Mouse (Mus musculus) intestine, embryonic 14.5 days (tissue): ENCODE results near the gene Pwwp2b. TPM values are rescaled to one million over a fixed set of nuclear protein-coding genes. Genes with fewer than 3 reads are reported as not detected.
A peak's percentile ranks its signal among the peaks of the same experiment; 100 is the strongest.

ENCODE experiments used
- ATAC-seq: fragments of 200-750 bp; cut with Nextera tagmentation; replicated peaks from 2 replicates; pipeline ENCODE4 v1.8.0; 2017; ENCODE audit warnings: low read depth, moderate number of reproducible peaks, moderate TSS enrichment, moderate library complexity; ENCODE audit not compliant: low FRiP score, low TSS enrichment
- DNase-seq: peaks from one replicate; pipeline ENCODE4 v3.0.0-alpha.2; 2018; ENCODE audit warnings: low spot score
- H3K27ac ChIP-seq: fragments of 300-500 bp; sonication (generic); 2 replicates; pipeline ENCODE4 v1.5.1; 2014; ENCODE audit warnings: low read depth, mild to moderate bottlenecking, control low read depth
- H3K27me3 ChIP-seq: fragments of 300-500 bp; sonication (generic); replicated peaks from 2 replicates; pipeline ENCODE4 v1.6.1; 2014; ENCODE audit warnings: low read length, control low read depth; ENCODE audit not compliant: control insufficient read depth, insufficient read depth
- H3K36me3 ChIP-seq: fragments of 300-500 bp; sonication (generic); 2 replicates; pipeline ENCODE4 v1.6.1; 2014; ENCODE audit warnings: low read length, control low read depth; ENCODE audit not compliant: control insufficient read depth, insufficient read depth
- H3K4me1 ChIP-seq: fragments of 300-500 bp; sonication (generic); replicated peaks from 2 replicates; pipeline ENCODE4 v1.6.1; 2014; ENCODE audit warnings: low read length, control low read depth, mixed read lengths; ENCODE audit not compliant: control insufficient read depth, insufficient read depth
- H3K4me2 ChIP-seq: fragments of 300-500 bp; sonication (generic); 2 replicates; pipeline ENCODE4 v1.6.1; 2014; ENCODE audit warnings: low read length
- H3K4me3 ChIP-seq: fragments of 300-500 bp; sonication (generic); 2 replicates; pipeline ENCODE4 v1.5.1; 2014; ENCODE audit warnings: low read depth, low read length, control low read depth, mixed read lengths
- H3K9ac ChIP-seq: fragments of 300-500 bp; sonication (generic); 2 replicates; pipeline ENCODE4 v1.6.1; 2014; ENCODE audit warnings: mild to moderate bottlenecking, low read length
- H3K9me3 ChIP-seq: fragments of 300-500 bp; sonication (generic); 2 replicates; pipeline ENCODE4 v1.6.1; 2016; ENCODE audit warnings: low read length, control low read depth; ENCODE audit not compliant: control insufficient read depth
- WGBS: fragments of 180-500 bp; shearing (Covaris S2); extraction: QIAGEN DNeasy Blood & Tissue Kit; methylation state at CpG from one replicate; pipeline ENCODE4 v1.1.7; 2014; 5-methylcytosine and 5-hydroxymethylcytosine counted together
- polyA plus RNA-seq: library from polyadenylated mRNA; unstranded; fragments of >200 nt; fragmentation: Nextera tagmentation; extraction: Ambion mirVana; gene quantifications from 2 replicates; pipeline ENCODE4 v1.2.1, GENCODE M21; 2014

The Pwwp2b gene
- polyA plus RNA-seq: 15.9 and 17.3 TPM in 2 replicates

DNA sequence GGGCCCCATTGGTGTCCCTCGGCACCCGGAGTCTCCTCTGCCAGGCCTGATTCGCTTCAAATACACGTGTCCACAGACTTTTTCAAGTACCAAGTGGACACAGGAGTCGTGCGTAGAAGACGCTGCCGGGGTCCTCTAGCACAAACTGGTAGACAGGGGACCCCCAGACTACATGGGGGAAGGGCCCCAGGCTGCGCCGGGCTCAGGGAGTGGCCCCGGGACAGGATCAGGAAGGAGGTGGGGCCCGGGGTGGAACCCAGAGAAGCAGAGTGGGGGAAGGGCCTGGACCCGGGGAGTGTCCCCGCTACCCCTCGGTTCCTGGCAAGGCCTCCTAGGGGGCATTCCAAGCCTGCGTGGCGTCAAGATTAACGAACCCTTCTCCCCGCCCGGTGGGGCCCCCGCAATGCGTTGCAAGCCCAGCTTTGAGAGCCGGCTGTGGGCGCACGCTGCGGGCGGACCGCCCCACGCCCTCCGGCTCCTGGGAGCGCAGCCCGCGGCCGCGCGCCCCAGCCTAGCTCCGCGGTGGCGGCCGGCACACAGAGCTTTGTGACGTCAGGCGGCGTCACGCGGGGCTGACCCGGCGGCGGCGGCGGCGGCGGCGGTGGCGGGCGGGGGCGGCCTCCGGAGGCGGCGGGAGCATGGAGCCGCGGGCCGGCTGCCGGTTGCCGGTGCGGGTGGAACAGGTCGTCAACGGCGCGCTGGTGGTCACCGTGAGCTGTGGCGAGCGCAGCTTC, at the start of gene Pwwp2b:
TSS of gene Pwwp2b (plus strand) at position 602 of the 734 bp plus-strand sequence.
- ATAC-seq (peak; percentile 80), DNase-seq (peak; percentile 89)
- WGBS: under 1% methylated on average over 70 of the region's 72 CpGs
- Histone ChIP-seq H3K4me1 (peaks cover 60% of the 10 kb centered on the region), H3K27me3 (no peaks in the 10 kb centered on the region), H3K9me3 (no peaks in the 10 kb centered on the region), H3K27ac (peak within 1 kb of the TSS; percentile 82), H3K36me3 (no peaks in the 10 kb centered on the region), H3K9ac (peak within 1 kb of the TSS; percentile 75), H3K4me2 (peak within 1 kb of the TSS; percentile 95), H3K4me3 (peak within 1 kb of the TSS; percentile 44)

DNA sequence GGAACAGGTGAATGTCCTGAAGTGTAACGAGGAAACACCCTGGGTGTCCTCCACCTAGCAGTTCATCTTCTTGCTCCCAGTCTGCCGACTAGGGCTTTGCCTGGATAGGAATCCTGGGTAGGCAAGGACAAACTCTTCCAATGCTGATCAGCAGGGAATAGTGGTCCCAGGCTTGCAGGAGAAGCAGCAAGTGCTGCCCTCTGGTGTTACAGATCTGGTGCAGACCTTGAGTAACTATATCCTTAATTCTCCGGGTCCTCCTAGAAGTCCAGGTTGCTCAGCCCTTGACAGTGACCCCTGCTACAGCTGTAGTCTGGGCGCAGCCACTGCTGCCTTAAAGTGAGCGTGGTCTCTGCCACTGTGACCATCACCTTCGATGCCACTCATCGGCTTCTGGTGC, 48.2 kb upstream of the Pwwp2b start:
- Histone ChIP-seq H3K36me3 (no peaks in the 10 kb centered on the region), H3K4me2 (no peak overlapping the region), H3K4me1 (no peaks in the 10 kb centered on the region), H3K9ac (no peak overlapping the region), H3K27ac (no peak overlapping the region), H3K9me3 (no peaks in the 10 kb centered on the region), H3K4me3 (no peak overlapping the region), H3K27me3 (no peaks in the 10 kb centered on the region)
- DNase-seq (peak; percentile 74), ATAC-seq (peak; percentile 58; the same call in 1 of the 2 replicates)
- 34% methylated on average over 7 of the region's 7 CpGs for WGBS

DNA sequence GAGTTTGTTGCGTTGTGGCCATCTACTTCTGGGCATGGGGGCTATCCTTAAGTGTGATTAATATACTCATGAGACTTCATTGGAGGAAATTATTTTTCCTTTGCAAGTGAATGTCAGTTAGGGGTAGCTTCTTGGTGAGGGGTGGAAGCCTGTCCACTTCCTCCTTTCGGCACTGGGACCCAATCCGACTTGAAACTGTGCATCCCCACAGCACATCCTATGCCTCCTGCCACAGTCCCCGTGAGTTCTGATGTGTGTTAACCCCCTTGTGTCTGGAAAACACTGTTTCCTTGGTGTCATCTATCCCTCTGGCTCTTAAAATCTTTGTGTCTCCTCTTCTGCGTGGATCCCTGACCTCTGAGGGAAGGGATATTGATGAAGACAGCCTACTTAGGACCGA, 47.1 kb upstream of the Pwwp2b start:
- H3K4me1 ChIP-seq: no peaks in the 10 kb centered on the region
- WGBS: 56% methylated on average over 6 of the region's 6 CpGs

DNA sequence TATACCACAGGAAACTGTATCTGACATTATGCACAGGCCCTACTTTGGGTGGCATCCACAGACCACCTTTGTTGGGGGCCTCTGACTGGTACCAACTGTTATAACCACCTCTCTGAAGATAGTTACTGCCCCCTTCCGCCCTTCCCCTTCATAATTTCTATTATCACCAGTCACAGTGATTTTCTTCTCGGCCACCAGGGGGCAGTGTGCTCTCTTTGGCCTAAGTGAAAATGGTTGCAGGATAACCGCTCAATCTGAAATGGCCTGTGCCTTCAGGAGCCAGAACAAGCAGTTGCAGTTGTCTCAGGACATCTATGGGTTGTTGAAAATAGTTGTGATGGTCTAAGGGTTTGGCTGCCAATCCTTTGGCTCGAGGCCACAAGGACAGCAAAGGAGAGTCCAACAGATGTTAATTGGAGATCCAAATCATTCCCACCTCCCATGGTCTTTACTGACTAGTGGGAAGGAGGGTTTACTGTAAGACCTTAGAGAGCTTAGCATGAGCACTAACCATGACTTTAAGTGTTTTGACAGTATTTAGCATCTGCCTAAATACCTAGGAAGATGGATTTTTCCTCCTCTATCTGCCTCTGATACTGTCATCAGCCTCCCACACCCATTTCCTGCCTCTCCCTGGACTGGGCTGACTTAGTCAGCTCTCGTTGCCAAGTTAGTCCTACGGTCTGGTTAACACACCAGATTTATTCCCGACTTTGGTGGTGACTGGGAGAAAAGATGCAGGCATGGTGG, 40.1 kb upstream of the Pwwp2b start:
- Histone ChIP-seq H3K27me3 (no peaks in the 10 kb centered on the region), H3K4me1 (peaks cover 6% of the 10 kb centered on the region), H3K9ac (no peak overlapping the region), H3K9me3 (no peaks in the 10 kb centered on the region), H3K4me3 (no peak overlapping the region), H3K36me3 (no peaks in the 10 kb centered on the region), H3K4me2 (no peak overlapping the region), H3K27ac (no peak overlapping the region)
- peak; percentile 70 for DNase-seq
- no peak for ATAC-seq
- WGBS: 21% methylated on average over 7 of the region's 7 CpGs

More for the DNA sequence above, 47.1 kb upstream of the Pwwp2b start:
- ATAC-seq (no peak), DNase-seq (peak; percentile 28)
- H3K9me3 ChIP-seq: no peaks in the 10 kb centered on the region
- H3K9ac ChIP-seq: no peak overlapping the region
- H3K27me3 ChIP-seq: no peaks in the 10 kb centered on the region
- H3K27ac ChIP-seq: no peak overlapping the region
- no peak overlapping the region for H3K4me3 ChIP-seq
- no peaks in the 10 kb centered on the region for H3K36me3 ChIP-seq
- no peak overlapping the region for H3K4me2 ChIP-seq

DNA sequence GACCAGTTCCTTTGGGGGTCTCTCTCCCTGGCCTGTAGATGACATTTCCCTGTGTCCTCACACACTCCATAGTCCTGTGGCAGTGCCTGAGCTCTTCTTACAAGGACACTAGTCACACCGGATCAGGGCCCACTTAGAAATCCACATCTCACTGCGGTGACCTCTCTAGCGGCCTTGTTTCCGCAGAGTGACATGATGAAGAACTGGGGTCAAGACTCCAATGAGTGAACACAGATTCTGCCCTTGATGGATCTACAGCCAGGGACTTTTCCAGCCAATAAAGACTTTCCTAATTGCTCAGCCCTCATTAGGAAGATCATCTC, 39.5 kb upstream of the Pwwp2b start:
- ATAC-seq (no peak), DNase-seq (peak; percentile 31)
- peaks cover 8% of the 10 kb centered on the region for H3K4me1 ChIP-seq

DNA sequence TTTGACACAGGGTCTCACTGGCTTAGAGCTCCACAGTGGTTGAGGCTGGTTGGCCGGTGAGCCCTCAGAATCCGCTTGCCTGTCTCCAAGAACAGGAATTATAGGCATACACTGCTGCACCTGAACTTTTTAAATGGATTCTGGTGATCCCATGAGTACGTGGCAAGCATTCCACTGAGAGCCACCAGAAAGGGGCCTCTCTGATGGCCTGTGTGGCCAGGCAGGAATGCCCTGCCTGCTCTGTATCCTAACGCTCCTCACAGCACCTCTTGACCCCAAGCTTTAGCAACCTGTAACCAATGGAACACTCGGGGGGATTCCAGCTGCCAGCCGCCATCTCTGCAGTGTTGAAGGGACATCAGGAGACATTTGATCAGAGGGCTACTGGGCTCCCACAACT, 36.5 kb upstream of the Pwwp2b start:
- Histone ChIP-seq H3K4me2 (no peak overlapping the region), H3K36me3 (no peaks in the 10 kb centered on the region), H3K9ac (no peak overlapping the region), H3K4me1 (peaks cover 10% of the 10 kb centered on the region), H3K4me3 (no peak overlapping the region), H3K27ac (no peak overlapping the region), H3K9me3 (no peaks in the 10 kb centered on the region), H3K27me3 (no peaks in the 10 kb centered on the region)
- DNase-seq: peak; percentile 47
- 79% methylated on average over 6 of the region's 6 CpGs for WGBS
- ATAC-seq: no peak

More for the DNA sequence above, 39.5 kb upstream of the Pwwp2b start:
- 71% methylated on average over 4 of the region's 4 CpGs for WGBS
- Histone ChIP-seq H3K27me3 (no peaks in the 10 kb centered on the region), H3K27ac (no peak overlapping the region), H3K9me3 (no peaks in the 10 kb centered on the region), H3K4me3 (no peak overlapping the region), H3K9ac (no peak overlapping the region), H3K36me3 (no peaks in the 10 kb centered on the region), H3K4me2 (no peak overlapping the region)

DNA sequence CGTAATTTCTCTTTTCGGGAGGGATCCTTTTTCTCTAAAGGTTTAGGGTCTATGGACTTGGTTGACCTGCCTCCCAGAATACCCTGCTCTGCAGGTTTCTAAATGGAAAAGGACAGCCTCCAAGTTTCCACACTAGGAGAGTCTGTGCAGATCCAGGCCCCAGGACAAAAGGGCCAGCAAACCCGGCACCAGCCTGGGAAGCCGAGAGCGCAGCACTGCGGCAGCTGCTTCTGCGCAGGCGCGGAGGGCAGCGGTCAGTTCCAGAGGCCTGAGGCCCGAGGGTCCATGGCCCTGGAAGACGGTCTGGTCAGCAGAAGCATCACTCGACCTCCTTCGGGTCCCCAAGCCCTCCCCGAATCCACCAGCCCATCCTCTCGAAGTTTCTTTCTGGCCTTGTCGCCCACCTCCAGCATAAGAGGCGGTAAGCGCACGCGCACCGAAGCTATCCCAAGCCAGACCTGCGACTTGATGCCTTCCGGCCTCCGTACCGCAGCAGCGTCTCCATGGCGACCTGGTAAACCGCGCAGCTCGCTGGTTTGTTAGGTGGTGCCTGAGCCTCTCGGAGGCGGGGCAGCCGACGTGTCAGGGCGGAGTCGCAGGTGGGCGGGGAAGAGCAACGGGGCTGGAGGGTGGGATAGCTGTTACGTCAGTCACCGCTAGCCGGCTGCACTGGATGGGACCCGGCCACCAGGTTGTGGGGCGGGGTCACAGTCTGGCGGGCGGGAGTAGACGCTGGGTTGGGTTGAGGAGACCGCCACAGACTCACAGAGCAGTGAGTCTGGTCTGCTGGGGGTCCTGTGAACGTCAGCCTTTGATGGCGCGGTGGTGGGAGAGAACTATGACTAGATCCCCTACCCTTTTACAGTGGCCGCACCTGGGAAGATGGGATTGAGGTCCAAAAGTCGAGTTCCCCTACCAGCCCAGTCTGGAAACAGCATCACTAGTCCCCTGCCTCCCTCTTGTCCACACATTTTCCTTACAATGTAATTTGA, 35.2 kb upstream of the Pwwp2b start, which contains the start of the genes Lrrc27 and Stk32c:
TSS of gene Lrrc27 (plus strand) at position 235 of the 992 bp plus-strand sequence.
TSS of gene Stk32c (minus strand) at position 554 of the 992 bp plus-strand sequence.
- WGBS: 2% methylated on average over 53 of the region's 53 CpGs
- peak within 1 kb of the TSS; percentile 82 for H3K27ac ChIP-seq
- H3K4me2 ChIP-seq: peak within 1 kb of the TSS; percentile 71
- H3K27me3 ChIP-seq: no peaks in the 10 kb centered on the region
- peaks cover 10% of the 10 kb centered on the region for H3K4me1 ChIP-seq
- H3K36me3 ChIP-seq: no peaks in the 10 kb centered on the region
- peak within 1 kb of the TSS; percentile 76 for H3K9ac ChIP-seq
- peak; percentile 99 for ATAC-seq
- H3K9me3 ChIP-seq: no peaks in the 10 kb centered on the region
- peak; percentile 98 for DNase-seq
- peak within 1 kb of the TSS; percentile 53 for H3K4me3 ChIP-seq

DNA sequence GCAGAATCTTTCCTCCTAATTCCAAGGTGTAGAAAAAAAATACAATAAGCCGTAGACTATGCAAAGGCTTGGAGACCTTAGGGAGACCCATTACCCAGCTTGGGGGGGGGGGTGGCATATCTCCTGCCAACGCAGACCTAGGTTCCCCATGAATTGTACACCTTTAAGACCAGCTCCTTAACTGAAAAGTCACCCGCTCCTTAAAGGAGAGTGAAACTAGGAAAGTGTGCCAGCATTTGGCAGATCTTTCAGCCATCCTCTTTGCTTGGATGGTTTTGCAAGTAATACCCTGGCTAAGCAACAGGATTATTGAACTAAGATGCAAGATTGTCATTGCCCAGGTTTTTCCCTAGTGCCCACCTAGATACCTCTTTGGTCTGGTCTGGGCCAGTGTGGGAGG, 34.5 kb upstream of the Pwwp2b start:
- peaks cover 10% of the 10 kb centered on the region for H3K4me1 ChIP-seq
- 0 out of 2 replicates have a peak overlapping the region, but pooled peaks have one; percentile 29 for H3K27ac ChIP-seq
- no peaks in the 10 kb centered on the region for H3K9me3 ChIP-seq
- peak overlapping the region; percentile 53 for H3K4me3 ChIP-seq
- 78% methylated on average over 3 of the region's 3 CpGs for WGBS
- ATAC-seq: no peak
- peak; percentile 46 for DNase-seq
- no peaks in the 10 kb centered on the region for H3K36me3 ChIP-seq
- peak overlapping the region; percentile 71 for H3K4me2 ChIP-seq
- no peaks in the 10 kb centered on the region for H3K27me3 ChIP-seq
- peak overlapping the region; percentile 49 for H3K9ac ChIP-seq
